Mouse (Mus musculus) MEL (cell line): ENCODE data around the gene Slc25a20. TPM values are rescaled to one million over a fixed set of nuclear protein-coding genes. Genes with fewer than 3 reads are reported as not detected.
A peak's percentile ranks its signal among the peaks of the same experiment; 100 is the strongest.

Experiments
- DNase-seq: peaks from one replicate; pipeline ENCODE4 v3.0.0; 2011; ENCODE audit warnings: low read depth, low spot score
- H3K27ac ChIP-seq: 2 replicates; pipeline ENCODE4 v1.5.1; 2012; ENCODE audit warnings: low read depth, mild to moderate bottlenecking, control low read depth, low read length, moderate library complexity; ENCODE audit not compliant: control insufficient read depth
- H3K27me3 ChIP-seq, 2 experiments: fragments of 150-350 bp in 1 of 2; sonication (generic) in 1 of 2; 2 replicates each; pipeline ENCODE4 v1.6.1; 2012; ENCODE audit warnings: low read length in 2 of 2, mild to moderate bottlenecking in 2 of 2, improper control_type of control experiment in 1 of 2, moderate library complexity in 1 of 2; ENCODE audit not compliant: insufficient read depth in 2 of 2, control insufficient read depth in 1 of 2
- H3K36me3 ChIP-seq, 2 experiments: 2 replicates each; pipeline ENCODE4 v1.6.1; 2012 to 2014; ENCODE audit warnings: low read length in 2 of 2, improper control_type of control experiment in 1 of 2, inconsistent platforms in 1 of 2, mild to moderate bottlenecking in 1 of 2; ENCODE audit not compliant: insufficient read depth in 2 of 2, control insufficient read depth in 1 of 2
- H3K4me1 ChIP-seq, 2 experiments: fragments of 150-350 bp in 1 of 2; sonication (generic) in 1 of 2; 2 replicates each; pipeline ENCODE4 v1.6.1; 2012; ENCODE audit warnings: low read length in 2 of 2, improper control_type of control experiment in 1 of 2, mild to moderate bottlenecking in 1 of 2; ENCODE audit not compliant: insufficient read depth in 2 of 2, control insufficient read depth in 1 of 2
- H3K4me3 ChIP-seq, 2 experiments: fragments of 150-350 bp in 1 of 2; sonication (generic) in 1 of 2; 2 replicates each; pipeline ENCODE4 v1.5.1; 2012; ENCODE audit warnings: low read depth in 2 of 2, low read length in 2 of 2, mild to moderate bottlenecking in 2 of 2, moderate library complexity in 2 of 2, control low read depth in 1 of 2, improper control_type of control experiment in 1 of 2; ENCODE audit not compliant: control insufficient read depth in 1 of 2, insufficient read depth in 1 of 2
- H3K79me2 ChIP-seq: 2 replicates; pipeline ENCODE4 v1.6.1; 2012; ENCODE audit warnings: mild to moderate bottlenecking, low read length, moderate library complexity; ENCODE audit not compliant: control insufficient read depth, poor library complexity, insufficient read depth
- H3K9ac ChIP-seq: 2 replicates; pipeline ENCODE4 v1.6.1; 2012; ENCODE audit warnings: low read depth, mild to moderate bottlenecking, control low read depth, low read length, moderate library complexity; ENCODE audit not compliant: control insufficient read depth, poor library complexity, severe bottlenecking
- H3K9me3 ChIP-seq: fragments of 150-350 bp; sonication (generic); replicated peaks from 2 replicates; pipeline ENCODE4 v1.6.1; 2012; ENCODE audit warnings: mild to moderate bottlenecking, low read length, improper control_type of control experiment, moderate library complexity; ENCODE audit not compliant: insufficient read depth
- BHLHE40 ChIP-seq: IDR thresholded peaks from 2 replicates; pipeline ENCODE4 v1.6.1; 2012; ENCODE audit warnings: low read depth, mild to moderate bottlenecking, inconsistent platforms, low read length, improper control_type of control experiment, borderline replicate concordance
- CHD1 ChIP-seq: IDR thresholded peaks from 2 replicates; pipeline ENCODE4 v1.6.1; 2012; ENCODE audit warnings: low read depth, mild to moderate bottlenecking, inconsistent platforms, low read length, improper control_type of control experiment
- CTCF ChIP-seq, 3 experiments: IDR thresholded peaks in 2 of 3; conservative IDR thresholded peaks in 1 of 3; 2 replicates each; pipeline ENCODE4 v1.5.1; 2011 to 2012; ENCODE audit warnings: low read length in 3 of 3, low read depth in 2 of 3, mild to moderate bottlenecking in 2 of 3, improper control_type of control experiment in 1 of 3, inconsistent platforms in 1 of 3, mixed read lengths in 1 of 3, moderate library complexity in 1 of 3; ENCODE audit not compliant: control insufficient read depth in 1 of 3, insufficient read depth in 1 of 3, poor library complexity in 1 of 3, severe bottlenecking in 1 of 3
- E2F4 ChIP-seq: IDR thresholded peaks from 2 replicates; pipeline ENCODE4 v1.6.1; 2011; ENCODE audit warnings: low read depth, low read length, improper control_type of control experiment, borderline replicate concordance
- ELF1 ChIP-seq: IDR thresholded peaks from 2 replicates; pipeline ENCODE4 v1.6.1; 2014; ENCODE audit warnings: low read depth, mild to moderate bottlenecking, inconsistent platforms, low read length, improper control_type of control experiment, moderate library complexity
- EP300 ChIP-seq, 2 experiments: IDR thresholded peaks; 2 replicates each; pipeline ENCODE4 v1.6.1; 2011; ENCODE audit warnings: improper control_type of control experiment in 2 of 2, low read length in 2 of 2, low read depth in 1 of 2, mild to moderate bottlenecking in 1 of 2
- ETS1 ChIP-seq: IDR thresholded peaks from 2 replicates; pipeline ENCODE4 v1.6.1; 2012; ENCODE audit warnings: low read depth, mild to moderate bottlenecking, inconsistent platforms, low read length, improper control_type of control experiment, moderate library complexity
- GABPA ChIP-seq: IDR thresholded peaks from 2 replicates; pipeline ENCODE4 v1.6.1; 2012; ENCODE audit warnings: low read depth, mild to moderate bottlenecking, inconsistent platforms, low read length, improper control_type of control experiment, moderate library complexity
- GATA1 ChIP-seq: IDR thresholded peaks from 2 replicates; pipeline ENCODE4 v1.6.1; 2011; ENCODE audit warnings: low read depth, low read length, improper control_type of control experiment
- HCFC1 ChIP-seq: IDR thresholded peaks from 2 replicates; pipeline ENCODE4 v1.6.1; 2012; ENCODE audit warnings: low read depth, mild to moderate bottlenecking, inconsistent platforms, low read length, improper control_type of control experiment, moderate library complexity
- JUND ChIP-seq: IDR thresholded peaks from 2 replicates; pipeline ENCODE4 v1.6.1; 2011; ENCODE audit warnings: low read depth, mild to moderate bottlenecking, improper control_type of control experiment, low read length
- KAT2A ChIP-seq: conservative IDR thresholded peaks from 2 replicates; pipeline ENCODE4 v1.6.1; 2012; ENCODE audit warnings: low read depth, low read length, improper control_type of control experiment, inconsistent platforms
- MAFK ChIP-seq: IDR thresholded peaks from 2 replicates; pipeline ENCODE4 v1.6.1; 2011; ENCODE audit warnings: low read depth, mild to moderate bottlenecking, low read length, improper control_type of control experiment, borderline replicate concordance
- MAX ChIP-seq: IDR thresholded peaks from 2 replicates; pipeline ENCODE4 v1.6.1; 2011; ENCODE audit warnings: low read length, improper control_type of control experiment
- MYC ChIP-seq: IDR thresholded peaks from 2 replicates; pipeline ENCODE4 v1.6.1; 2011; ENCODE audit warnings: low read depth, mild to moderate bottlenecking, low read length, improper control_type of control experiment, moderate library complexity
- NRF1 ChIP-seq: IDR thresholded peaks from 2 replicates; pipeline ENCODE4 v1.6.1; 2014; ENCODE audit warnings: low read depth, mild to moderate bottlenecking, inconsistent platforms, low read length, improper control_type of control experiment, moderate library complexity; ENCODE audit not compliant: poor library complexity, insufficient read depth, severe bottlenecking
- POLR2A ChIP-seq, 2 experiments: IDR thresholded peaks; 2 replicates each; pipeline ENCODE4 v1.6.1; 2011 to 2012; ENCODE audit warnings: low read length in 2 of 2, mild to moderate bottlenecking in 2 of 2, control low read depth in 1 of 2, improper control_type of control experiment in 1 of 2, low read depth in 1 of 2, moderate library complexity in 1 of 2; ENCODE audit not compliant: control insufficient read depth in 1 of 2, insufficient read depth in 1 of 2, poor library complexity in 1 of 2
- POLR2AphosphoS2 ChIP-seq: IDR thresholded peaks from 2 replicates; pipeline ENCODE4 v1.6.1; 2011; ENCODE audit warnings: low read length, improper control_type of control experiment
- POLR2AphosphoS5 ChIP-seq: IDR thresholded peaks from 2 replicates; pipeline ENCODE4 v1.6.1; 2012; ENCODE audit warnings: low read depth, borderline replicate concordance, mild to moderate bottlenecking, inconsistent platforms, low read length, moderate library complexity, mixed read lengths
- RAD21 ChIP-seq: IDR thresholded peaks from 2 replicates; pipeline ENCODE4 v1.6.1; 2011; ENCODE audit warnings: mild to moderate bottlenecking, low read depth, low read length, improper control_type of control experiment
- RCOR1 ChIP-seq: IDR thresholded peaks from 2 replicates; pipeline ENCODE4 v1.6.1; 2012; ENCODE audit warnings: low read depth, mild to moderate bottlenecking, inconsistent platforms, low read length, improper control_type of control experiment
- SIN3A ChIP-seq: IDR thresholded peaks from 2 replicates; pipeline ENCODE4 v1.6.1; 2012; ENCODE audit warnings: low read length, improper control_type of control experiment, inconsistent platforms
- SMC3 ChIP-seq: IDR thresholded peaks from 2 replicates; pipeline ENCODE4 v1.6.1; 2011; ENCODE audit warnings: low read depth, low read length, improper control_type of control experiment
- TAL1 ChIP-seq: IDR thresholded peaks from 2 replicates; pipeline ENCODE4 v1.6.1; 2012; ENCODE audit warnings: mild to moderate bottlenecking, inconsistent platforms, low read length, moderate library complexity, mixed read lengths
- TBP ChIP-seq: IDR thresholded peaks from 2 replicates; pipeline ENCODE4 v1.8.0; 2011; ENCODE audit warnings: low read depth, low read length, improper control_type of control experiment
- TCF12 ChIP-seq: IDR thresholded peaks from 2 replicates; pipeline ENCODE4 v1.6.1; 2014; ENCODE audit warnings: low read depth, mild to moderate bottlenecking, inconsistent platforms, low read length, improper control_type of control experiment, moderate library complexity
- UBTF ChIP-seq: IDR thresholded peaks from 2 replicates; pipeline ENCODE4 v1.6.1; 2012; ENCODE audit warnings: low read depth, mild to moderate bottlenecking, inconsistent platforms, low read length, improper control_type of control experiment, moderate library complexity, borderline replicate concordance; ENCODE audit not compliant: insufficient read depth
- USF2 ChIP-seq, 2 experiments: IDR thresholded peaks; 2 replicates each; pipeline ENCODE4 v1.6.1; 2011 to 2012; ENCODE audit warnings: improper control_type of control experiment in 2 of 2, low read length in 2 of 2, borderline replicate concordance in 1 of 2, inconsistent platforms in 1 of 2, low read depth in 1 of 2, mild to moderate bottlenecking in 1 of 2; ENCODE audit not compliant: insufficient read depth in 1 of 2
- ZKSCAN1 ChIP-seq: IDR thresholded peaks from 2 replicates; pipeline ENCODE4 v1.6.1; 2012; ENCODE audit warnings: low read depth, mild to moderate bottlenecking, inconsistent platforms, low read length, improper control_type of control experiment, moderate library complexity
- ZMIZ1 ChIP-seq: IDR thresholded peaks from 2 replicates; pipeline ENCODE4 v1.6.1; 2012; ENCODE audit warnings: low read depth, mild to moderate bottlenecking, inconsistent platforms, low read length, improper control_type of control experiment, moderate library complexity
- polyA plus RNA-seq, 2 experiments: library from polyadenylated mRNA; stranded (reverse) in 1 of 2; unstranded in 1 of 2; fragments of >175 nt in 1 of 2; fragments of >200 nt in 1 of 2; gene quantifications; 2 replicates each; pipeline versions ENCODE4 v1.2.1 to v1.2.4; 2012; ENCODE audit warnings: low replicate concordance in 2 of 2, low read depth in 1 of 2; ENCODE audit not compliant: insufficient read length in 2 of 2, insufficient read depth in 1 of 2, missing spikeins in 1 of 2
- total RNA-seq: library from RNA; depleted of rRNA; stranded (reverse); fragments of 300-350 nt; gene quantifications from 2 replicates; pipeline ENCODE4 v1.2.3, GENCODE M21; 2012

The Slc25a20 gene
- total and polyA plus RNA-seq, 3 experiments, result 19.3 to 24.1 TPM; not detected in 1

DNA sequence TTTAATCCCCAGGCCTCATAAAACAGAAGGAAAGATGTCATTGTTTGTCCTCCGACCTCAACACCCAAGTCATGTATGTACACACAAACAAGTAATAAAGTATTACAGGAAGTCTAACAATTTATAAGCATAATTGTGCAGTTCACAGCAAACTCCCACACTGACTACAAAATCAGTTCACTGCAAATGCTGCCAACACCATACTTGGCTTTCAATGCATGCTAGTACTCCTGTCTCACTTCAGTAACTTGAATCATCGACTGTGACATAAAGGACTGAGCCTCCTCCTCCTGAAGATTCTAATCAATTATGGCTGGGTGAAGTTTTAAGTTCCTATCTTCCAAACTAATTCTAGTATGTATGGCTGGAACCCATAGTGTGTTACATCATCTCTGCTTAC is 28.0 kb upstream of the Slc25a20 start (continued):
- TF ChIP-seq POLR2AphosphoS5, result no peak

DNA sequence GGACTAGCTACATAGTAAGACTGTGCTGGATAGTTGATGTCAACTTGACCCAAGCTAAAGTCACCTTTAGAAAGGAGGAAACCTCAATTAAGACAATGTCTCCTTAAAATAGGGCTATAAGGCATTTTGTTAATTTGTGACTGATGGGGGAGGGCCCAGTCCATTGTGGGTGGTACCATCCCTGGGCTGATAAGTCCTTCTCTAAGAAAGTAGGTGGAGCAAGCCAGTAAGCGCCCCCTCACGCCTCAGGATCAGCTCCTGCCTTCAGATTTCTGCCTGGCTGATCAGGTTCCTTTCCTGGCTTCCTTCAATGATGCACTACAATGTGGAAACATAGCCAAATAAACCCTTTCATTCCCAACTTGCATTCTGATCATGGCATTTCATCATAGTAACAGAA is 26.5 kb upstream of the Slc25a20 start:
- Histone ChIP-seq H3K79me2 (peaks cover 30% of the 10 kb centered on the region), H3K27me3 (no peaks in the 10 kb centered on the region), H3K36me3 (peaks cover 21 to 54% of the 10 kb centered on the region in 2 experiments), H3K9ac (no peak overlapping the region), H3K9me3 (no peaks in the 10 kb centered on the region), H3K4me1 (peaks cover 25 to 31% of the 10 kb centered on the region in 2 experiments), H3K27ac (no peak overlapping the region), H3K4me3 (no peak overlapping the region)
- no peak for TF ChIP-seq CTCF (IDR thresholded peaks at IDR 0.05 in 2 of 3, conservative IDR thresholded peaks at IDR 0.05 in 1 of 3; ENCODE audit: control insufficient read depth in 1 of 3, insufficient read depth in 1 of 3, low read depth in 2 of 3, low read length in 3 of 3, poor library complexity in 1 of 3, severe bottlenecking in 1 of 3)
- no peak for TF ChIP-seq ZKSCAN1
- no peak for TF ChIP-seq SIN3A
- no peak for TF ChIP-seq RCOR1
- TF ChIP-seq CHD1, result no peak
- TF ChIP-seq EP300 (IDR thresholded peaks at IDR 0.05; ENCODE audit: low read depth in 1 of 2, low read length in 2 of 2), result no peak
- TF ChIP-seq USF2 (IDR thresholded peaks at IDR 0.05; ENCODE audit: borderline replicate concordance in 1 of 2, insufficient read depth in 1 of 2, low read depth in 1 of 2, low read length in 2 of 2), result no peak
- no peak for TF ChIP-seq JUND
- no peak for TF ChIP-seq MAFK
- TF ChIP-seq ZMIZ1, result no peak
- no peak for TF ChIP-seq HCFC1
- no peak for TF ChIP-seq POLR2AphosphoS5
- TF ChIP-seq GABPA, result no peak
- TF ChIP-seq MAX, result no peak
- no peak for TF ChIP-seq RAD21
- no peak for TF ChIP-seq E2F4
- no peak for TF ChIP-seq TAL1
- TF ChIP-seq TCF12, result no peak
- DNase-seq, result peak; percentile 49

DNA sequence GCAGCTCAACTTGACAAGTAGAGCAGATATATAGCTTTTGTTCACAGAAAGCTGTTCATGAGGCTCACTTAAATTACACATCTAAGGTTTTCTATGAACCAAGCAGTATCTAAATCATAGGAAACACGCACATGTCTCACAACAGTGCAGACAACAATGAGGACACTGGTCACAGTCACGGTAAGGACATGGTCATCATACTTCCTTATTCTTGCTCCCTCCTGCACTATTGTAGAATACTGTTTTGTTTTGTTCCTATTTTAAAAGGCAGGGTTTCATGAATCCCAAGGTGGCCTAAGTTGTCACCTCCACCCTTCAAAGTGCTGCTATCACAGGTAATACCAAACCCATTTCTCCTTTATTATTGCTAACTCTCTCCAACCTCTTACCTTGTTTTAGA is 22.1 kb upstream of the Slc25a20 start:
- Histone ChIP-seq H3K36me3 (peaks cover 29 to 45% of the 10 kb centered on the region in 2 experiments), H3K9me3 (no peaks in the 10 kb centered on the region), H3K4me1 (peaks cover 0 to 6% of the 10 kb centered on the region in 2 experiments; a peak in 3 of 4 replicates), H3K79me2 (peaks cover 35% of the 10 kb centered on the region), H3K9ac (no peak overlapping the region), H3K4me3 (no peak overlapping the region), H3K27me3 (no peaks in the 10 kb centered on the region), H3K27ac (no peak overlapping the region)
- no peak for DNase-seq
- TF ChIP-seq SMC3 (no peak), GATA1 (no peak), ELF1 (no peak), GABPA (no peak), TBP (no peak), ETS1 (no peak), BHLHE40 (no peak), NRF1 (no peak), KAT2A (no peak), MYC (no peak), POLR2AphosphoS2 (no peak), UBTF (no peak), EP300 (IDR thresholded peaks at IDR 0.05; ENCODE audit: low read depth in 1 of 2, low read length in 2 of 2) (no peak), MAFK (no peak), USF2 (IDR thresholded peaks at IDR 0.05; ENCODE audit: borderline replicate concordance in 1 of 2, insufficient read depth in 1 of 2, low read depth in 1 of 2, low read length in 2 of 2) (no peak), POLR2A (IDR thresholded peaks at IDR 0.05; ENCODE audit: control insufficient read depth in 1 of 2, insufficient read depth in 1 of 2, low read depth in 1 of 2, low read length in 2 of 2, poor library complexity in 1 of 2) (no peak), RCOR1 (no peak)
